Mouse (Mus musculus): ENCODE measurements around the gene Btbd18.

Btbd18 gene

GRCm38 (mm10) chr2:84658806-84659205, at the start of gene Btbd18:
Gene Btbd18 (plus strand): TSS chr2:84659079.
- no peak for DNase-seq

- no peak for DNase-seq
Observed at GRCm38 (mm10) chr2:84612764-84613163, 46.1 kb upstream of the Btbd18 start.

GRCm38 (mm10) chr2:84617637-84618515, 41.0 kb upstream of the Btbd18 start:
- DNase-seq = peak; percentile 62

- DNase-seq = no peak
Observed at GRCm38 (mm10) chr2:84618914-84619313, 40.0 kb upstream of the Btbd18 start.

GRCm38 (mm10) chr2:84619646-84620340, 39.1 kb upstream of the Btbd18 start:
- DNase-seq = no peak

GRCm38 (mm10) chr2:84622668-84623067, 36.2 kb upstream of the Btbd18 start:
- no peak for DNase-seq

- DNase-seq = no peak
Observed at GRCm38 (mm10) chr2:84623428-84624119, 35.3 kb upstream of the Btbd18 start.

- DNase-seq = no peak
Observed at GRCm38 (mm10) chr2:84624201-84624600, 34.7 kb upstream of the Btbd18 start.

- DNase-seq = no peak
Observed at GRCm38 (mm10) chr2:84626366-84626975, 32.4 kb upstream of the Btbd18 start.

- no peak for DNase-seq
Observed at GRCm38 (mm10) chr2:84627036-84627435, 31.8 kb upstream of the Btbd18 start.

GRCm38 (mm10) chr2:84632001-84632400, 26.9 kb upstream of the Btbd18 start:
- DNase-seq = no peak

GRCm38 (mm10) chr2:84632999-84633398, 25.9 kb upstream of the Btbd18 start:
- peak; percentile 40 for DNase-seq

- no peak for DNase-seq
Observed at GRCm38 (mm10) chr2:84634006-84634405, 24.9 kb upstream of the Btbd18 start.

GRCm38 (mm10) chr2:84634934-84635482, 23.9 kb upstream of the Btbd18 start:
- no peak for DNase-seq

GRCm38 (mm10) chr2:84635611-84636010, 23.3 kb upstream of the Btbd18 start:
- DNase-seq = peak; percentile 96

- DNase-seq = peak; percentile 64
Observed at GRCm38 (mm10) chr2:84636231-84636741, 22.6 kb upstream of the Btbd18 start.

- DNase-seq = peak; percentile 65
Observed at GRCm38 (mm10) chr2:84637452-84638165, 21.3 kb upstream of the Btbd18 start.

- DNase-seq = no peak
Observed at GRCm38 (mm10) chr2:84638428-84639220, 20.3 kb upstream of the Btbd18 start.

- no peak for DNase-seq
Observed at GRCm38 (mm10) chr2:84640833-84641232, 18.0 kb upstream of the Btbd18 start.

GRCm38 (mm10) chr2:84646138-84646537, 12.7 kb upstream of the Btbd18 start:
- DNase-seq = no peak

GRCm38 (mm10) chr2:84647051-84647568, 11.8 kb upstream of the Btbd18 start:
- DNase-seq = no peak
